Mouse (Mus musculus): ENCODE data around the gene 1190002N15Rik.

- TF ChIP-seq TAL1 (IDR thresholded peaks at IDR 0.05; ENCODE audit: low read length) (no peak), GATA1 (IDR thresholded peaks at IDR 0.05; ENCODE audit: low read length) (no peak)
Measured at GRCm38 (mm10) chr9:94536261-94536905, 1.5 kb downstream of the 1190002N15Rik start.
